Mouse (Mus musculus): Measurements from ENCODE around the gene Cpe.

The Cpe gene

GRCm38 (mm10) chr8:64548054-64548850 is 144.6 kb downstream of the Cpe start:
- 45% methylated on average over 5 of the region's 5 CpGs for WGBS

GRCm38 (mm10) chr8:64543441-64543840 is 149.4 kb downstream of the Cpe start:
- WGBS = 68% methylated on average over 7 of the region's 7 CpGs
